Mouse (Mus musculus) cerebellum, postnatal 4 days (tissue): ENCODE data around the gene Smtnl1.

Experiments
- DNase-seq, 2 experiments: peaks; one replicate each; pipeline ENCODE4 v3.0.0; 2022; ENCODE audit warnings: low spot score in 2 of 2, mixed read lengths in 1 of 2

Smtnl1 gene

GRCm38 (mm10) chr2:84793871-84794270, 28.6 kb downstream of the Smtnl1 start:
- no peak for DNase-seq

- no peak for DNase-seq
Measured at GRCm38 (mm10) chr2:84793154-84793553, 29.3 kb downstream of the Smtnl1 start.

- no peak for DNase-seq
Measured at GRCm38 (mm10) chr2:84792516-84792915, 29.9 kb downstream of the Smtnl1 start.

DNA sequence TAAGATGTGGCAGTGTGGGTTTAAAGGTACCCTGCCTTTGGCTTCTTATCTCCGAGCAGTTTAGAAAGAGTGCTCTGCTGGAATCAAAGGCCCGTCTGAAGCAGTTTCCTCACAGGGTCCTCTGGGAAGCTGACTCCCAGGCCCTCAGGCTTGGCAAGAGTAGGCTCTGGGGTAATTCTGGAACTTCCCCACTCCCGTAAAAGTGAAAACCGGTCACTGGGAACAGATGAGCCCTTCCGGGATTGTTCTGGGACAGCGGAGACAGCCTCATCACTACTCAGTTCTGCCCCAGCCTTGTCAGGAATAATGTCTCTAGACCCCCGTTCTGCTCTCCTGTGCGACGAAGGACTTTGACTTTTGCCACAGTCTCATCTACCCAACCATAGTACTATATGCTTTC, 32.0 kb downstream of the Smtnl1 start:
- no peak for DNase-seq

DNA sequence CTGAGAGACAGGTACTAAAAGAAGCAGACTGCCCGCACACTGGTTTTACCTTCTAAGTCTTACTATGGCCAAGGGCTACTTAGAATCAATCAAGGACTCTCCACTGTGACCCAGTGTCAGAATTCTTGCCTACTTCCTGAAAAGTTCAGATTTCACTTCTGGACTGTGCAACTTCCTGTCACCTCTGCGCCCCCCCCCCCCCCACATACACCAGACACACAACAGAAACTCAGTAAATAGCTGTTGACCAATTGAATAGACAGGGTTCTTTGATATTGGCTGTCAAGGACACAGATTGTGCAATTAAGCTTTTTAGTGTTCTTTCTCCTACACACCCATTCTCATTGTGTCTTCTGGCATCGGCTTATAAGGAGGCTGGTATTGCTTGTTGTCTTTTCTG, 34.1 kb downstream of the Smtnl1 start:
- DNase-seq = no peak

DNA sequence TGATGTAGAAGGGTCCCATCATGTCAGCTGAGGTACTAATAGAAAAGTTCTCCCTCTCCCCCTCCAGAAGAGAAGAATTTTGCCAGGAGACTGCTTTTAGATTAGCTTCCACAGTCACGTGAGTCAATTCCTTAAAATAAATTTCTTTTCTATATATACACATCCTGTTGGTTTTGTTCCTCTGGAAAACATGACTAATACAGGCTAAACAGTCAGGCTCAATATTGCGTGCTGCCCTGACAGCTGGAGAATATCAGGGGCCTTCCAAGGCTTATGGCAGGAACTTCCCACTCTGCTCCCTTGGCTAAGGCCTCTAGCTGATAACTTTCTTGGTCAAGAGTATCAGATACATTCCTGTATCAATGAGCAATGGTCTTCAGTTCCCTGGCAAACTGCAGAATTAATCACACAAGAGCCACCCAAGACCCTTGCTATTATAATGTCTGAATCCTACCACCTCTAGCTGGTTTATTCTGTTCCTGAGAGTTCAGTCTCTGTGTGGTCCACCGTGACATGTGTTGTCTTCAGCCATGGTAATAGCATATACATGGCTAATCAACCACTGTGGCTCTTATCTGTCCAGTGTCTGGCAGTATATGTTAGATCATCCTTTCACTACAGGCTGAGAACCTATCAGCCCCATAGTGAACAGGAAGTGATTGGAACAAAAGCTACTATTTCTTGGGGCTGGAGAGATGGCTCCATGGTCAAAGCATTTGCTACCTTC, 38.4 kb downstream of the Smtnl1 start:
- DNase-seq = no peak

GRCm38 (mm10) chr2:84783315-84783714, 39.1 kb downstream of the Smtnl1 start:
- no peak for DNase-seq

GRCm38 (mm10) chr2:84779210-84779609, 43.2 kb downstream of the Smtnl1 start:
- no peak for DNase-seq

- no peak for DNase-seq
Measured at GRCm38 (mm10) chr2:84777706-84778105, 44.7 kb downstream of the Smtnl1 start.

GRCm38 (mm10) chr2:84775665-84776064, 46.8 kb downstream of the Smtnl1 start:
- DNase-seq = no peak

DNA sequence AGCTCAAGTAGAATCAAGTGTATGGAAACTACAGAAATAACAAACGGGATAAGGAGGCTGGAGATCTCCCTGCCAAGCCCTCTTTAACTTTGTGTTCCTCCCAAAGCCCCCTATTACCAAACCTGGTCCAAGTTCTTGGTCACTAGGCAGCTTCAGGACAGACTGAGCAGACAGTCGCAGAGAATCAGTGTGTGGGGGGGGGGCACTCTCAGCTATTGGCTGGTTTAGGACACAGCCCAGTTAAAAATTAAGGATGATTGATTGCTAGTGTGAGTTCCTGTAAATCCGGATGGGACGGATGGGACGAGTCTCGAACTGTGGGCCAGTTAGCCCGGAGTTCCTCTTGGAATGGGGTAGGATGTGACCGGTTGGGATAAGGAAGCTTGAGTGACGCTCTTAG, 47.2 kb downstream of the Smtnl1 start, which contains the start of gene Serping1:
TSS of gene Serping1 (minus strand) at position 204 of the 400 bp plus-strand sequence.
- DNase-seq = no peak

DNA sequence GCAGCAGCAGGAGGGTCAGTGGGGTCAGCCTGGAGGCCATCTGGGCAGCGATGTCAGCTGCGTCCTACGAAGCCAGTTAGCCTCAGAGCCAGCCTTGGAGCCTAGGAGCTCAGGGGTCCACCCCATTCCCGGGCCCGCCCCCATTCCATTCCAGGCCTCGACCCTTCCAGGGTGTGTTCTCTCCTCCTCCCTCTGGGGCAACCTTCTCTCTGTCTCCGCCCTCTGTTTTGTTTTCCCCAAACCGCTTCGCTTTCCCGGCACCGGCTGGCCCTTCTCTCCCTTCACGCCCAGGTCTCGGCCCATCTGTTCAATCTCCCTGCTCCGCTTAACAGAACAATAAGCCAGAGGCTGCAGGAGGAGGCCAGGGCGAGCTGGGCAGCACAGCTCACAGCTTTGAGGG, 47.7 kb downstream of the Smtnl1 start:
- peak in 1 of 2 experiments; percentile 60 for DNase-seq

GRCm38 (mm10) chr2:84773195-84773594, 49.3 kb downstream of the Smtnl1 start:
- DNase-seq = no peak

DNA sequence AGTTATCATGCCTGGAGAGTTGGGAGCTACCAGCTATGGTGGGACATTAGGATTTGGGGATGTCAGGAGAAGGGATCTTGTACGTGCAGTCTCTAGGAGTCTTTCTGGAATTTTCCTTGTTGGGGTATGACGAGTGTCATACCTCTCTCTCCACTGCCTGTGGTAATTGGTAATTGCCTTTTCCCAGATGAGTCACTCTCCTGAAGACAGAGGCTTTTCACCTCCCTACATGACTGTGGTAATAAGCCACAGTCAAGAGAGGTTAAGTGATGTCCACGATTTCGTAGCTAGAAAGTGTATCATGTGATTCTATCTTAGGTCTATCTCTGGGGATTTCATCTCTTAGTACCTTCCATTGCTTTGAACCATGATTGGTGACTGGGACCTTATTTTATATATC, 50.0 kb downstream of the Smtnl1 start:
- DNase-seq = no peak

GRCm38 (mm10) chr2:84770501-84770900, 52.0 kb downstream of the Smtnl1 start:
- DNase-seq = no peak

GRCm38 (mm10) chr2:84762818-84763217, 59.6 kb downstream of the Smtnl1 start:
- no peak for DNase-seq

GRCm38 (mm10) chr2:84762295-84762694, 60.2 kb downstream of the Smtnl1 start:
- DNase-seq = no peak

GRCm38 (mm10) chr2:84761840-84762239, 60.6 kb downstream of the Smtnl1 start:
- no peak for DNase-seq

GRCm38 (mm10) chr2:84761309-84761708, 61.1 kb downstream of the Smtnl1 start:
- DNase-seq = no peak
